Mouse (Mus musculus) frontal cortex, adult (tissue): Measurements from ENCODE around the gene Sec24d.

Experiments used
- ATAC-seq: cut with Nextera tagmentation; 2 replicates; pipeline ENCODE4 v1.9.2; 2017; ENCODE audit warnings: mild to moderate bottlenecking, moderate library complexity, mixed read lengths; ENCODE audit not compliant: low TSS enrichment

The Sec24d gene

GRCm38 (mm10) chr3:123395611-123396010, 128.4 kb downstream of the Sec24d start:
- no peak for ATAC-seq

- ATAC-seq = no peak
These were observed 130.6 kb downstream of the Sec24d start for GRCm38 (mm10) chr3:123397562-123398481.

- ATAC-seq = no peak
These were observed 137.7 kb downstream of the Sec24d start for GRCm38 (mm10) chr3:123404945-123405344.

- no peak for ATAC-seq
These were observed 144.7 kb downstream of the Sec24d start for GRCm38 (mm10) chr3:123411821-123412578.

DNA sequence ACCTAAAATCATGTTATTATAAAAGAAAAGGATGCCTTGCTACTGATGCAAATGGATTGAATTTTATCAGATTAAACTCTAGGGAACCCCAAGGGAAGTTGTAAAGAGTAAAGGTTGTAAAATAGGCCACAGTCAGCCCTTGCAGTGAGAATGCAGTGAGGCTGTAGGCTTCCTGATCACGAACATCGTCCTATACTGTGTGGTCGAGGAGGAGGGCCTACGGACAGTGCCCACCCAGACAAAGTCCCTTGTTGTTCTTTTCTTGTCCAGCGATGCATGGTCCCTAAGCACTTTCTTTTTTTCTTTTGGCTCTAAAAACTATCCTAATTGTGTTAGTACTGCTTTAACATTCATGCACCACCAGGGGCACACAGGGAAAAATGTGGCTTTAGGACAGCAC, 145.9 kb downstream of the Sec24d start:
- no peak for ATAC-seq
